Mouse (Mus musculus): ENCODE data around the gene Cd2bp2. TPM values are rescaled to one million over a fixed set of nuclear protein-coding genes. Genes with fewer than 3 reads are reported as not detected.
A peak's percentile ranks its signal among the peaks of the same experiment; 100 is the strongest.

Cd2bp2 gene
- polyA plus RNA-seq, 1 experiment from 2014 or later = 88.0 TPM

DNA sequence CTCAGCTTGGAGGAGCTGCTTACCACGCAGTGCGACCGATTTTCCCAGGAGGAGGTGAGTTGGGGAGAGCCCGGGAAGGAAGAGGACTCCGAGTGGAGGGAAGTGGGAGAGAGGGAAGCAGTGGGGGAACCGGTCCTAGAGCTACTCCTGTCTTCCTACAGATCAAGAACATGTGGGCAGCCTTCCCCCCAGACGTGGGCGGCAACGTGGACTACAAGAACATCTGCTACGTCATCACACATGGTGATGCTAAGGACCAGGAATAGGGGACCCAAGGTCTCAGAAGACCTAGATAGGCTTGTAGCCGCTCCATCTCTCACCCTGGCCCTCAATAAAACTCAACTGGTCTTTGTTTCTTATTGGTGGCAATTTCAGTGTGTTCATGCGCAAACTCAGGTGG lies 18.1 kb upstream of the Cd2bp2 start:
- 46% methylated on average over 12 of the region's 12 CpGs for WGBS
- Histone ChIP-seq H3K27me3 (ENCODE audit: control insufficient read depth, insufficient read depth, low read length) (peaks cover 14% of the 10 kb centered on the region; the same call in 1 of the 2 replicates), H3K9ac (ENCODE audit: low read length) (no peak overlapping the region), H3K36me3 (ENCODE audit: control insufficient read depth, insufficient read depth, low read length) (no peaks in the 10 kb centered on the region), H3K4me2 (no peak overlapping the region), H3K4me3 (ENCODE audit: low read depth, low read length) (no peak overlapping the region), H3K4me1 (ENCODE audit: control insufficient read depth, insufficient read depth, low read length) (peaks cover 4% of the 10 kb centered on the region; the same call in 1 of the 2 replicates), H3K27ac (ENCODE audit: low read depth, low read length) (no peak overlapping the region), H3K9me3 (ENCODE audit: control insufficient read depth, low read length) (no peaks in the 10 kb centered on the region)
- ATAC-seq (ENCODE audit: low FRiP score) (no peak), DNase-seq (ENCODE audit: low spot score, missing footprints) (no peak)

DNA sequence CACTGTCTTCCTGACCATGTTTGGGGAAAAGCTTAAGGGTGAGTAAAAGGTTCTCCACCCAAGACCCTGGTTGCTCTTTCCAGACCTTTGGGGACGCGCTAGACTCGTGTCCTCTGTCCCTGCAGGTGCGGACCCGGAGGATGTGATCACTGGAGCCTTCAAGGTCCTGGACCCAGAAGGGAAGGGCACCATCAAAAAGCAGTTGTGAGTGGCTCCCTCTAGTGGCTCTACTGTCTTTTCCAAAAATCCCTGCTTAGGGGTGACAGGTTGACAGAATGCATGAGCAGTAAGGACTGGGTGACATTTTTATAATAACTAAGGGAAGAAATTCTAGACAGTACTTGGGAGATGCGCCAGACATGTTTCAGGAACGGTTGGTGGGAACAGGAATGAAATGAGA lies 17.6 kb upstream of the Cd2bp2 start:
- 34% methylated on average over 7 of the region's 7 CpGs for WGBS
- no peak overlapping the region for H3K4me2 ChIP-seq
- no peak overlapping the region for H3K4me3 ChIP-seq (ENCODE audit: low read depth, low read length)
- H3K27me3 ChIP-seq (ENCODE audit: control insufficient read depth, insufficient read depth, low read length) = peaks cover 14% of the 10 kb centered on the region; the same call in 1 of the 2 replicates
- H3K27ac ChIP-seq (ENCODE audit: low read depth, low read length) = no peak overlapping the region
- H3K36me3 ChIP-seq (ENCODE audit: control insufficient read depth, insufficient read depth, low read length) = no peaks in the 10 kb centered on the region
- peaks cover 4% of the 10 kb centered on the region; the same call in 1 of the 2 replicates for H3K4me1 ChIP-seq (ENCODE audit: control insufficient read depth, insufficient read depth, low read length)
- no peak overlapping the region for H3K9ac ChIP-seq (ENCODE audit: low read length)
- H3K9me3 ChIP-seq (ENCODE audit: control insufficient read depth, low read length) = no peaks in the 10 kb centered on the region
- DNase-seq (ENCODE audit: low spot score, missing footprints) (no peak), ATAC-seq (ENCODE audit: low FRiP score) (no peak)

DNA sequence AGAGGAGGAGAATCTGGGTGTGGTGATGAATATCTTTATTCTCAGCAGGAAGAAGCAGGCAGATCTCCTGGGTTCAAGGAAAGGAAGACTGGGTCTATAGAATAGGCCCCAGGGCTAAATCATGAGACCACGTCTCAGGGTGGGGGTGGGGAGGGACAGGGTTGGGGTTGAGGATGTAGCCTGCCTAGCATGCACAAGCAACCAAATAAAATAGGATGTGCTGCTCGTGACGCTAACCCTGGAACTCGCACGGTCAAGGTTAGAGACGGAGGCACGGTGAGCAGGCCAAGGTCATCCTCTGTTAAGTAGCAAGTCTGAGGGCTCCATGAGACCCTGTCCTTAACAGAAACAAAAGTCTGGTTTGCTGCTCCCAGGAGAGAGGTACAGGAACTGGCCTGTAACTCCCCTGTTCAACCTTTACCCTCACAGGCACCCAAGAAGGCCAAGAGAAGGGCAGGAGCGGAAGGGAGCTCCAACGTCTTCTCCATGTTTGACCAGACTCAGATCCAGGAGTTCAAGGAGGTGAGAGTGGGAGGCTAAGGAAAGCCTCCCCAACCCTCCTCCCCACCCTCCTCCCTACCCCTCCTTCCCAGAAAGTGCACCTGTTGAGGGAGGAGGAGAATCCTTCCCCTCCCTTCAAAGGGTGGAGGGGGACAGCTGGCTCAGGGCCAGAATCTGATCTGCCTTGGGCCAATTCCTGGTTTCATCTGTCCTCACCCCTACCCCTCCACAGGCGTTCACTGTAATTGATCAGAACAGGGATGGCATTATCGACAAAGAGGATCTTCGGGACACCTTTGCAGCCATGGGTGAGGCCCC lies 16.8 kb upstream of the Cd2bp2 start:
- Histone ChIP-seq H3K27ac (ENCODE audit: low read depth, low read length) (no peak overlapping the region), H3K27me3 (ENCODE audit: control insufficient read depth, insufficient read depth, low read length) (peaks cover 14% of the 10 kb centered on the region; the same call in 1 of the 2 replicates), H3K36me3 (ENCODE audit: control insufficient read depth, insufficient read depth, low read length) (no peaks in the 10 kb centered on the region), H3K9ac (ENCODE audit: low read length) (no peak overlapping the region), H3K4me2 (no peak overlapping the region), H3K4me3 (ENCODE audit: low read depth, low read length) (no peak overlapping the region), H3K9me3 (ENCODE audit: control insufficient read depth, low read length) (no peaks in the 10 kb centered on the region), H3K4me1 (ENCODE audit: control insufficient read depth, insufficient read depth, low read length) (peaks cover 4% of the 10 kb centered on the region; the same call in 1 of the 2 replicates)
- 90% methylated on average over 12 of the region's 12 CpGs for WGBS
- DNase-seq (ENCODE audit: low spot score, missing footprints) = no peak
- ATAC-seq (ENCODE audit: low FRiP score) = no peak

DNA sequence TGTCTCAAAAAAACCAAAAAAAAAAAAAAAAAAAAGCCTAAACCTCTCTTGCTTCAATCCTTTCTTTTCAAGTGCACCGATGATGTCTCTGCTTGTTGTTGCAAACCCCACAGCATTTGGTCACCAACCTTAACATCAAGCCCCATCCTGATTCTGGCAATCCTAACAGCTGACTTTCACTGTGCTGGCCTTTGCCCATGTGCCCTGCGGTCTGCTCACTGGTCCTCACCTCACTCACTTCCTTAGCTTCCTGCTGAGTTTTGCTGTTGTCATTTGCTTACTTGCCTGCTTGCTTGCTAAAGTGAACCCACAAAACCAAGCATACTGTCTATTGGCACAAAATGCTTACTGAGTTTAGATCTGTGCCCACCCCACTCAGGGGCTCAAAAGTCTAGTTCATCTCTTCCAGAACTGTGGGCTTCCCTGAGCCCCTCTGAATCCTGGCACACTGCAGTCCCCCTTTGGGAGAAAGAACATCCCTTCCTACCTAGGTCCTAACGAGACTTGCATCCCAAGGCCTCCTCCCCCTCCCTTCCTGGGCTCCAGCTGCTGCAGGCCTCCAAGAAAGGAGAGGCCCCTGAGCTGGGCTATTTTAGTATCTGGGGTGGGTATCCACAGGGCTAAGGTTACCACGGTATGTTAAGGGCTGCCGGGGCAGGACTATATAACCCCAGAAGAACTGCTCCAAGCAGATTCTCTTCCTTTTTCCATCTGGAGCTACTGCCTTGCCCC lies 15.3 kb upstream of the Cd2bp2 start:
- no peak overlapping the region for H3K27ac ChIP-seq (ENCODE audit: low read depth, low read length)
- DNase-seq (ENCODE audit: low spot score, missing footprints) (no peak), ATAC-seq (ENCODE audit: low FRiP score) (no peak)
- H3K9ac ChIP-seq (ENCODE audit: low read length) = no peak overlapping the region
- no peak overlapping the region for H3K4me2 ChIP-seq
- no peaks in the 10 kb centered on the region for H3K9me3 ChIP-seq (ENCODE audit: control insufficient read depth, low read length)
- peaks cover 14% of the 10 kb centered on the region for H3K4me1 ChIP-seq (ENCODE audit: control insufficient read depth, insufficient read depth, low read length)
- H3K27me3 ChIP-seq (ENCODE audit: control insufficient read depth, insufficient read depth, low read length) = peaks cover 14% of the 10 kb centered on the region; the same call in 1 of the 2 replicates
- H3K36me3 ChIP-seq (ENCODE audit: control insufficient read depth, insufficient read depth, low read length) = no peaks in the 10 kb centered on the region
- 67% methylated on average over 5 of the region's 5 CpGs for WGBS
- no peak overlapping the region for H3K4me3 ChIP-seq (ENCODE audit: low read depth, low read length)

DNA sequence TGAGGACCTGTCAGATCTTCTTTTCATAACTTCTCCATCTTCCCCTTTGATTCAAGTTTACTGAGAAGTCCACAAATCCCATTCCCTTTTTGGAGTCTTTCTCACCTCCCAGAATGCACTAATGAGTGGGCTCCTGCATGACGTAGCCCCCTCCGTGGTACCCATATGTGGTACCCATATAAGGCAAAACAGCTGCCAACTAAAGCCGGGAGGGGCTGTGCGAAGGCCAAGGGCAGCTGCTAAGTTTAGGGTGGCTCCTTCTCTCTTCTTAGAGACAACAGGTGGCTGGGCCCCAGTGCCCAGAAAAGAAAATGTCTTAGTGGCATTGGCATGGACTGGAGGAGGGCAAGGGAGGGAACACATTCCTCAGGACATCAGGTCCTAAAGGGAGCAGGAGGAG lies 14.4 kb upstream of the Cd2bp2 start:
- H3K9me3 ChIP-seq (ENCODE audit: control insufficient read depth, low read length) = no peaks in the 10 kb centered on the region

DNA sequence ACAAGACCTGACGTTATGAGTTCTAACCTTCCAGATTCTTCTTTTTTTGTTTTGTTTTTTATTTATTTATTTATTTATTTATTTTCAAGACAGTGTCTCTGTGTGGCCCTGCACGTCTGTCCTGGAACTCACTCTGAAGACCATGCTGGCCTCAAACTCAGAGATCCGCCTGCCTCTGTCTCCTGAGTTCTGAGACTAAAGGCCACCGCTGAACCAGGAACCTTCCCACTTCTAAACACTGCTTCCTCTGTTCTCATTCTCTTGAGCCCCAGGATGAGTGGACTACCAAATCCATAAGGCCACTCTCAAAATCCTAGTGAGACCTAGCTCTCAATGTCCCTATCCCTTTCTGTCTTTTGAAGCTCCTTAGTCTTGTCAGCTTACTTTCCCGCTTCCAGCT lies 14.0 kb upstream of the Cd2bp2 start:
- Histone ChIP-seq H3K36me3 (ENCODE audit: control insufficient read depth, insufficient read depth, low read length) (no peaks in the 10 kb centered on the region), H3K27me3 (ENCODE audit: control insufficient read depth, insufficient read depth, low read length) (peaks cover 11% of the 10 kb centered on the region; the same call in 1 of the 2 replicates), H3K4me3 (ENCODE audit: low read depth, low read length) (no peak overlapping the region), H3K9me3 (ENCODE audit: control insufficient read depth, low read length) (no peaks in the 10 kb centered on the region), H3K9ac (ENCODE audit: low read length) (no peak overlapping the region), H3K27ac (ENCODE audit: low read depth, low read length) (no peak overlapping the region), H3K4me2 (peak overlapping the region; percentile 82; the same call in 1 of the 2 replicates), H3K4me1 (ENCODE audit: control insufficient read depth, insufficient read depth, low read length) (peaks cover 10% of the 10 kb centered on the region)
- ATAC-seq (ENCODE audit: low FRiP score) (no peak), DNase-seq (ENCODE audit: low spot score, missing footprints) (no peak)
- 81% methylated on average over 5 of the region's 5 CpGs for WGBS

More for the DNA sequence above, 14.4 kb upstream of the Cd2bp2 start:
- ATAC-seq (ENCODE audit: low FRiP score) (no peak), DNase-seq (ENCODE audit: low spot score, missing footprints) (no peak)
- WGBS = 89% methylated on average over 4 of the region's 4 CpGs
- Histone ChIP-seq H3K27ac (ENCODE audit: low read depth, low read length) (no peak overlapping the region), H3K4me3 (ENCODE audit: low read depth, low read length) (no peak overlapping the region), H3K27me3 (ENCODE audit: control insufficient read depth, insufficient read depth, low read length) (peaks cover 14% of the 10 kb centered on the region; the same call in 1 of the 2 replicates), H3K9ac (ENCODE audit: low read length) (no peak overlapping the region), H3K4me2 (no peak overlapping the region), H3K4me1 (ENCODE audit: control insufficient read depth, insufficient read depth, low read length) (peaks cover 14% of the 10 kb centered on the region), H3K36me3 (ENCODE audit: control insufficient read depth, insufficient read depth, low read length) (no peaks in the 10 kb centered on the region)

DNA sequence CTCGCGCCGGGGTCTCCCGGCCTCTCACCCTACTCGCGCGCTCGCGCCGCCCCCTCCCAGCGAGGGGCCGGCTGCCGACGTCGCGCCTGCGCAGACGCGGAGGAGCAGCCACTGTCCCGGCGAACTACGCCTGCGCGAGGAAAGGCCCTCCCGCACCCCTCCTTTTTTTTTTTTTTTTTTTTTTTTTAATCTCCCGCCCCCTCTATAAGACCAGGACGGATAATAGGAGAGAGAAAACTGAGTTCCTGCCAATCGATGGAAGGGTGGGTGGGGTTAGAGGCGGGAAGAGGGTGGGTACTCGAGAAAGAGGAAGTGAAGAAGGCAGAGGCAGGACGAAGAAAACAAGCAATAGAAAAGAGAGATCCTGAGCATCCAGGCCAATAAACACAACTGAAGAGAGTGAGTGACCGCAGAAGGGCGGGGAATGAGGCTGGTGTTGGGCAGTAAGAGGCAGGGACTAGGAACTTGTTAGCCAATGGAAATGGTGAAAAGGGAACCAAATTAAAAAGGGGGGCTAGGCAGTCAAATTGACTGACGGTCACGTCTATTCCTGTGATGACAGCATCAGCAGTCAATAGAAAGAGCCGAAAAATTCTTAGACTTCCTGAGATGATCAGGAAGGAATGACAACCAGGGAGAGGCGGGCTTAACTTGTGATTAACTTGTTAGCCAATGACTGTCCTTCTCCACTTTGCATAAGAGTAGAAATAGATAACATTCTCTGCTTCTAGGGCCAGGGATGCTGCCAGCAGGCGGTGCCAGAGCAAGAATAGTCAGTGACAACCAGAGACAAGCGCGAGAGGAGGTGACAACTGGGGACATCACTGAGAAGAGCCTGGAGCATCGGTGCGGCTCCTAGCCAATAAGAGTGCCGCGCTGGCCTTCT lies 12.9 kb upstream of the Cd2bp2 start, which contains the start of gene Mylpf:
Gene Mylpf, plus strand, starts transcription at position 338 of the 886 bp plus-strand sequence.
- under 1% methylated on average over 42 of the region's 44 CpGs for WGBS

DNA sequence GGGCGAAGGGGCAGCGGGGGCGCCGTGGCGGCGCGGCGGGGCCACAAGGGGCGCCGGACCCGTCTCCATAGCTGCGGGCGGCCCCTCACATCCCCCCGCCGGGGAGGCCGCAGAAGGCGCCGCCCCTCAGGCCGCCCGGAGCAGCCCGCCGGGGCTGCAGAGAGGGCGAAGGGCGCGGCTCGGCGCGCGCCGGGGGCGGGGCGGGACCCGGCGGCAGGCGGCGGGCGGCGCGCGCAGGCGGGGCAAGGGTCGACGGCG lies 12.4 kb upstream of the Cd2bp2 start, which contains the start of gene Tbc1d10b:
Gene Tbc1d10b, minus strand, starts transcription at position 174 of the 258 bp plus-strand sequence.
- DNase-seq (ENCODE audit: low spot score, missing footprints) (no peak), ATAC-seq (ENCODE audit: low FRiP score) (peak; percentile 71)
- Histone ChIP-seq H3K27ac (ENCODE audit: low read depth, low read length) (peak within 1 kb of the TSS; percentile 75), H3K4me2 (peak within 1 kb of the TSS; percentile 82), H3K36me3 (ENCODE audit: control insufficient read depth, insufficient read depth, low read length) (no peaks in the 10 kb centered on the region), H3K4me3 (ENCODE audit: low read depth, low read length) (peak within 1 kb of the TSS; percentile 86), H3K9ac (ENCODE audit: low read length) (peak within 1 kb of the TSS; percentile 89), H3K27me3 (ENCODE audit: control insufficient read depth, insufficient read depth, low read length) (no peaks in the 10 kb centered on the region), H3K9me3 (ENCODE audit: control insufficient read depth, low read length) (no peaks in the 10 kb centered on the region), H3K4me1 (ENCODE audit: control insufficient read depth, insufficient read depth, low read length) (peaks cover 10% of the 10 kb centered on the region)
- 0% methylated on average over 13 of the region's 44 CpGs for WGBS

More for the DNA sequence above, 12.9 kb upstream of the Cd2bp2 start, which contains the start of gene Mylpf:
- H3K9me3 ChIP-seq (ENCODE audit: control insufficient read depth, low read length) = no peaks in the 10 kb centered on the region
- H3K4me2 ChIP-seq = peak within 1 kb of the TSS; percentile 82
- peak within 1 kb of the TSS; percentile 89 for H3K9ac ChIP-seq (ENCODE audit: low read length)
- H3K36me3 ChIP-seq (ENCODE audit: control insufficient read depth, insufficient read depth, low read length) = no peaks in the 10 kb centered on the region
- H3K27me3 ChIP-seq (ENCODE audit: control insufficient read depth, insufficient read depth, low read length) = peaks cover 3% of the 10 kb centered on the region; the same call in 1 of the 2 replicates
- ATAC-seq (ENCODE audit: low FRiP score) = peak; percentile 92
- peak within 1 kb of the TSS; percentile 75 for H3K27ac ChIP-seq (ENCODE audit: low read depth, low read length)
- DNase-seq (ENCODE audit: low spot score, missing footprints) = peak; percentile 99
- H3K4me1 ChIP-seq (ENCODE audit: control insufficient read depth, insufficient read depth, low read length) = peaks cover 10% of the 10 kb centered on the region
- H3K4me3 ChIP-seq (ENCODE audit: low read depth, low read length) = peak within 1 kb of the TSS; percentile 86

Measured in midbrain, embryonic 11.5 days (tissue).